Mouse (Mus musculus) retina, postnatal 1 day (tissue): ENCODE measurements at regions not wholly inside any gene's neighbourhood (a gene's known extent, or its start where the extent isn't known, plus 50 kb on each side); places are given as distances from the start of the nearest gene placed in this dataset.
"Not testable (repeated sequence)": the region's sequence is repeated elsewhere in the genome, so short reads cannot be mapped to it uniquely, and the experiment has no call there.

ENCODE experiments used
- DNase-seq: peaks from one replicate; pipeline ENCODE4 v3.0.0-alpha.2; 2012

GRCm38 (mm10) chr1:141716953-141717352 lies 1471.0 kb downstream of the Kcnt2 start:
- DNase-seq, result no peak

GRCm38 (mm10) chr1:141717510-141717909 lies 1471.6 kb downstream of the Kcnt2 start:
- peak; percentile 33 for DNase-seq

- no peak for DNase-seq
Observed at GRCm38 (mm10) chr1:141741299-141741698, 1495.3 kb downstream of the Kcnt2 start.

GRCm38 (mm10) chr1:141776059-141776458 lies 1530.1 kb downstream of the Kcnt2 start:
- DNase-seq, result peak; percentile 1

GRCm38 (mm10) chr1:141783367-141783766 lies 1537.4 kb downstream of the Kcnt2 start:
- DNase-seq, result no peak

- DNase-seq, result no peak
Observed at GRCm38 (mm10) chr1:141813315-141814158, 1567.6 kb downstream of the Kcnt2 start.

- DNase-seq, result no peak
Observed at GRCm38 (mm10) chr1:141831444-141831843, 1585.5 kb downstream of the Kcnt2 start.

GRCm38 (mm10) chr1:141842547-141842946 lies 1596.6 kb downstream of the Kcnt2 start:
- no peak for DNase-seq

- not testable (repeated sequence) for DNase-seq
Observed at GRCm38 (mm10) chr1:141853841-141854240, 1607.9 kb downstream of the Kcnt2 start.

- no peak for DNase-seq
Observed at GRCm38 (mm10) chr1:141884356-141884755, 1638.4 kb downstream of the Kcnt2 start.

- DNase-seq, result no peak
Observed at GRCm38 (mm10) chr1:141897924-141898455, 1652.0 kb downstream of the Kcnt2 start.

- DNase-seq, result no peak
Observed at GRCm38 (mm10) chr1:141911714-141912398, 1665.9 kb downstream of the Kcnt2 start.

GRCm38 (mm10) chr1:141926194-141926593 lies 1680.2 kb downstream of the Kcnt2 start:
- no peak for DNase-seq

GRCm38 (mm10) chr1:141926804-141927203 lies 1680.8 kb downstream of the Kcnt2 start:
- DNase-seq, result no peak

- DNase-seq, result no peak
Observed at GRCm38 (mm10) chr1:141948055-141948454, 1692.4 kb upstream of the B3galt2 start.

- no peak for DNase-seq
Observed at GRCm38 (mm10) chr1:141954323-141954867, 1686.1 kb upstream of the B3galt2 start.

GRCm38 (mm10) chr1:141961743-141962142 lies 1678.7 kb upstream of the B3galt2 start:
- peak; percentile 15 for DNase-seq

GRCm38 (mm10) chr1:141968133-141968532 lies 1672.3 kb upstream of the B3galt2 start:
- DNase-seq, result no peak

- no peak for DNase-seq
Observed at GRCm38 (mm10) chr1:141974329-141974728, 1666.1 kb upstream of the B3galt2 start.

GRCm38 (mm10) chr1:141999769-142000168 lies 1640.7 kb upstream of the B3galt2 start:
- no peak for DNase-seq

- peak; percentile 1 for DNase-seq
Observed at GRCm38 (mm10) chr1:142000335-142000734, 1640.1 kb upstream of the B3galt2 start.

GRCm38 (mm10) chr1:142006316-142006715 lies 1634.1 kb upstream of the B3galt2 start:
- no peak for DNase-seq

GRCm38 (mm10) chr1:142042751-142043150 lies 1597.7 kb upstream of the B3galt2 start:
- no peak for DNase-seq

GRCm38 (mm10) chr1:142055207-142055606 lies 1585.3 kb upstream of the B3galt2 start:
- no peak for DNase-seq
